ENCODE assay signal across 10 mouse cellular contexts in genomic region chr1:23321331-23321851, GRCm38 (mm10).
DNase-seq lines count a peak whose midpoint lies in the region; ATAC-seq and TF ChIP-seq lines count a peak whose summit lies in the region.
"Had no signal": no experiment of that assay in that cellular context is flagged by ENCODE, and none has a peak within 500 bp of the region (broad histone marks: within the 10 kb centered on the region; RNA-seq: fewer than 3 reads in every experiment).

No protein-coding gene starts in this region.

- no peaks in the 10 kb centered on the region for H3K27me3 ChIP-seq in intestine, embryonic 14.5 days (replicated peaks; ENCODE audit: control insufficient read depth, insufficient read depth, low read length)
- H3K27me3 ChIP-seq in intestine, embryonic 16.5 days (replicated peaks; ENCODE audit: control insufficient read depth, insufficient read depth, low read length), result no peaks in the 10 kb centered on the region
- H3K27me3 ChIP-seq in heart, embryonic 13.5 days (replicated peaks), result no peaks in the 10 kb centered on the region
- H3K27me3 ChIP-seq in midbrain, postnatal 0 days (ENCODE audit: insufficient read depth, low read length), result no peaks in the 10 kb centered on the region

- ATAC-seq in intestine, embryonic 14.5 days (replicated peaks; ENCODE audit: low FRiP score, low TSS enrichment, low read depth), result no peak
- ATAC-seq in intestine, embryonic 16.5 days, result no peak
- ATAC-seq in heart, embryonic 13.5 days (ENCODE audit: extremely low read depth, insufficient number of reproducible peaks, low FRiP score, low TSS enrichment), result no peak
- ATAC-seq in midbrain, postnatal 0 days (ENCODE audit: low FRiP score), result peak; percentile 49
- ATAC-seq in megakaryocyte, adult 5-6 weeks (ENCODE audit: poor library complexity, severe bottlenecking), result no peak

- no peak for TF ChIP-seq CTCF in midbrain, postnatal 0 days (IDR thresholded peaks at IDR 0.05)

- H3K4me2 ChIP-seq in intestine, embryonic 14.5 days (ENCODE audit: low read length), result peak overlapping the region; percentile 28
- H3K4me2 ChIP-seq in intestine, embryonic 16.5 days (ENCODE audit: low read depth, low read length), result no peak overlapping the region
- H3K4me2 ChIP-seq in heart, embryonic 13.5 days, result peak overlapping the region; percentile 63
- peak overlapping the region; percentile 41 for H3K4me2 ChIP-seq in midbrain, postnatal 0 days (ENCODE audit: low read depth, low read length, poor library complexity, severe bottlenecking)

- no peak overlapping the region for H3K9ac ChIP-seq in intestine, embryonic 14.5 days (ENCODE audit: low read length)
- no peak overlapping the region for H3K9ac ChIP-seq in intestine, embryonic 16.5 days (ENCODE audit: low read depth, low read length)
- peak overlapping the region; percentile 59 for H3K9ac ChIP-seq in heart, embryonic 13.5 days
- H3K9ac ChIP-seq in midbrain, postnatal 0 days (replicated peaks; ENCODE audit: low read length, poor library complexity, severe bottlenecking), result 0 out of 2 replicates have a peak overlapping the region, but pooled peaks have one; percentile 36

- H3K4me1 ChIP-seq in intestine, embryonic 14.5 days (replicated peaks; ENCODE audit: control insufficient read depth, insufficient read depth, low read length), result no peaks in the 10 kb centered on the region
- H3K4me1 ChIP-seq in intestine, embryonic 16.5 days (ENCODE audit: control insufficient read depth, insufficient read depth, low read length), result no peaks in the 10 kb centered on the region
- peaks cover 11% of the 10 kb centered on the region; the same call in 1 of the 2 replicates for H3K4me1 ChIP-seq in heart, embryonic 13.5 days
- H3K4me1 ChIP-seq in midbrain, postnatal 0 days (ENCODE audit: insufficient read depth, low read length), result peaks cover 5% of the 10 kb centered on the region; the same call in 1 of the 2 replicates

- no peak overlapping the region for H3K27ac ChIP-seq in intestine, embryonic 14.5 days (ENCODE audit: low read depth)
- H3K27ac ChIP-seq in intestine, embryonic 16.5 days (ENCODE audit: low read length), result no peak overlapping the region
- H3K27ac ChIP-seq in heart, embryonic 13.5 days (replicated peaks), result peak overlapping the region; percentile 37
- H3K27ac ChIP-seq in midbrain, postnatal 0 days (ENCODE audit: low read depth, low read length), result peak overlapping the region; percentile 38; the same call in 1 of the 2 replicates

- no peaks in the 10 kb centered on the region for H3K9me3 ChIP-seq in intestine, embryonic 14.5 days (ENCODE audit: control insufficient read depth, low read length)
- H3K9me3 ChIP-seq in intestine, embryonic 16.5 days (ENCODE audit: control insufficient read depth, low read length), result no peaks in the 10 kb centered on the region
- no peaks in the 10 kb centered on the region for H3K9me3 ChIP-seq in heart, embryonic 13.5 days
- no peaks in the 10 kb centered on the region for H3K9me3 ChIP-seq in midbrain, postnatal 0 days (ENCODE audit: low read length)

- H3K4me3 ChIP-seq in intestine, embryonic 14.5 days (ENCODE audit: low read depth, low read length), result no peak overlapping the region
- H3K4me3 ChIP-seq in intestine, embryonic 16.5 days (ENCODE audit: low read length), result no peak overlapping the region
- H3K4me3 ChIP-seq in heart, embryonic 13.5 days, result peak overlapping the region; percentile 31
- peak overlapping the region; percentile 19 for H3K4me3 ChIP-seq in midbrain, postnatal 0 days (ENCODE audit: low read depth, low read length)
- H3K4me3 ChIP-seq: erythroblast, embryonic 14.5 days; myocyte had no signal

- no peaks in the 10 kb centered on the region for H3K36me3 ChIP-seq in intestine, embryonic 14.5 days (ENCODE audit: control insufficient read depth, insufficient read depth, low read length)
- H3K36me3 ChIP-seq in intestine, embryonic 16.5 days (ENCODE audit: control insufficient read depth, insufficient read depth, low read length), result no peaks in the 10 kb centered on the region
- H3K36me3 ChIP-seq in heart, embryonic 13.5 days, result no peaks in the 10 kb centered on the region
- no peaks in the 10 kb centered on the region for H3K36me3 ChIP-seq in midbrain, postnatal 0 days (ENCODE audit: insufficient read depth, low read length)

- 40% methylated on average over 10 of the region's 10 CpGs for WGBS in intestine, embryonic 14.5 days
- WGBS in intestine, embryonic 16.5 days, result 42% methylated on average over 10 of the region's 10 CpGs
- 24% methylated on average over 10 of the region's 10 CpGs for WGBS in heart, embryonic 13.5 days
- 8% methylated on average over 10 of the region's 10 CpGs for WGBS in midbrain, postnatal 0 days

- no peak for DNase-seq in intestine, embryonic 14.5 days (ENCODE audit: low spot score)
- peak; percentile 25 for DNase-seq in cerebellum, adult 9-10 months
- DNase-seq in kidney, postnatal 10 days, result peak; percentile 35
- DNase-seq in midbrain, postnatal 0 days (ENCODE audit: low spot score), result peak; percentile 71
- no peak for DNase-seq in MN1 (ENCODE audit: low spot score)

Comparison
In these comparisons a context has a peak if more than half of its experiments do, and no peak if none do; other contexts are left out.
1. DNase-seq: peak in cerebellum, adult 9-10 months (single experiment), kidney, postnatal 10 days (single experiment) and midbrain, postnatal 0 days (single experiment); none in intestine, embryonic 14.5 days (single experiment) and MN1 (single experiment).
2. H3K27ac ChIP-seq: peak in heart, embryonic 13.5 days (single experiment) and midbrain, postnatal 0 days (single experiment); none in intestine, embryonic 14.5 days (single experiment) and intestine, embryonic 16.5 days (single experiment).
3. H3K4me3 ChIP-seq: peak in heart, embryonic 13.5 days (single experiment) and midbrain, postnatal 0 days (single experiment); none in intestine, embryonic 14.5 days (single experiment) and intestine, embryonic 16.5 days (single experiment).
4. H3K9ac ChIP-seq: peak in heart, embryonic 13.5 days (single experiment) and midbrain, postnatal 0 days (single experiment); none in intestine, embryonic 14.5 days (single experiment) and intestine, embryonic 16.5 days (single experiment).